Mouse (Mus musculus) urinary bladder, adult 2 months (tissue): ENCODE results near the gene Ugt1a8. TPM values are rescaled to one million over a fixed set of nuclear protein-coding genes. Genes with fewer than 3 reads are reported as not detected.
"Not testable (repeated sequence)": the region's sequence is repeated elsewhere in the genome, so short reads cannot be mapped to it uniquely, and the experiment has no call there.

Source experiments
- DNase-seq: peaks from one replicate; pipeline ENCODE4 v3.0.0; 2022; ENCODE audit warnings: low spot score
- polyA plus RNA-seq: library from polyadenylated mRNA; depleted of rRNA; stranded (reverse); fragments of >200 nt; gene quantifications from 2 replicates; pipeline ENCODE4 v1.2.3, GENCODE M21; 2012

Gene Ugt1a8
- polyA plus RNA-seq, 1 experiment: not detected

GRCm38 (mm10) chr1:88220336-88220735 is 132.7 kb downstream of the Ugt1a8 start:
- no peak for DNase-seq

GRCm38 (mm10) chr1:88222216-88222615 is 134.6 kb downstream of the Ugt1a8 start:
- DNase-seq: no peak

- DNase-seq: not testable (repeated sequence)
Observed at GRCm38 (mm10) chr1:88223011-88223515, 135.4 kb downstream of the Ugt1a8 start.

- peak; percentile 31 for DNase-seq
Observed at GRCm38 (mm10) chr1:88223591-88223990, 136.0 kb downstream of the Ugt1a8 start.

GRCm38 (mm10) chr1:88224029-88224776 is 136.6 kb downstream of the Ugt1a8 start:
- peak; percentile 48 for DNase-seq

- DNase-seq: not testable (repeated sequence)
Observed at GRCm38 (mm10) chr1:88225301-88225700, 137.7 kb downstream of the Ugt1a8 start.

- no peak for DNase-seq
Observed at GRCm38 (mm10) chr1:88225741-88226140, 138.1 kb downstream of the Ugt1a8 start.

GRCm38 (mm10) chr1:88226670-88227379 is 139.2 kb downstream of the Ugt1a8 start, which contains the start of gene Mroh2a:
Gene Mroh2a (plus strand): TSS chr1:88226986.
- DNase-seq: no peak

GRCm38 (mm10) chr1:88227482-88227881 is 139.9 kb downstream of the Ugt1a8 start:
- no peak for DNase-seq

- DNase-seq: peak; percentile 41
Observed at GRCm38 (mm10) chr1:88228121-88228520, 140.5 kb downstream of the Ugt1a8 start.

GRCm38 (mm10) chr1:88229566-88229965 is 142.0 kb downstream of the Ugt1a8 start:
- DNase-seq: no peak

GRCm38 (mm10) chr1:88229986-88230385 is 142.4 kb downstream of the Ugt1a8 start:
- DNase-seq: peak; percentile 32

GRCm38 (mm10) chr1:88230421-88230820 is 142.8 kb downstream of the Ugt1a8 start:
- peak; percentile 32 for DNase-seq

GRCm38 (mm10) chr1:88230981-88231802 is 143.6 kb downstream of the Ugt1a8 start:
- no peak for DNase-seq

- DNase-seq: no peak
Observed at GRCm38 (mm10) chr1:88231803-88232499, 144.3 kb downstream of the Ugt1a8 start.

GRCm38 (mm10) chr1:88232664-88233380 is 145.2 kb downstream of the Ugt1a8 start:
- DNase-seq: peak; percentile 32

- peak; percentile 48 for DNase-seq
Observed at GRCm38 (mm10) chr1:88233421-88234247, 146.0 kb downstream of the Ugt1a8 start.

GRCm38 (mm10) chr1:88234248-88234610 is 146.6 kb downstream of the Ugt1a8 start:
- DNase-seq: no peak

GRCm38 (mm10) chr1:88234646-88235045 is 147.0 kb downstream of the Ugt1a8 start:
- no peak for DNase-seq
